Mouse (Mus musculus) right cerebral cortex, postnatal 25 days (tissue): ENCODE data around the gene Vps16.

Experiments used
- DNase-seq: peaks from one replicate; pipeline ENCODE4 v3.0.0; 2022

The Vps16 gene

DNA sequence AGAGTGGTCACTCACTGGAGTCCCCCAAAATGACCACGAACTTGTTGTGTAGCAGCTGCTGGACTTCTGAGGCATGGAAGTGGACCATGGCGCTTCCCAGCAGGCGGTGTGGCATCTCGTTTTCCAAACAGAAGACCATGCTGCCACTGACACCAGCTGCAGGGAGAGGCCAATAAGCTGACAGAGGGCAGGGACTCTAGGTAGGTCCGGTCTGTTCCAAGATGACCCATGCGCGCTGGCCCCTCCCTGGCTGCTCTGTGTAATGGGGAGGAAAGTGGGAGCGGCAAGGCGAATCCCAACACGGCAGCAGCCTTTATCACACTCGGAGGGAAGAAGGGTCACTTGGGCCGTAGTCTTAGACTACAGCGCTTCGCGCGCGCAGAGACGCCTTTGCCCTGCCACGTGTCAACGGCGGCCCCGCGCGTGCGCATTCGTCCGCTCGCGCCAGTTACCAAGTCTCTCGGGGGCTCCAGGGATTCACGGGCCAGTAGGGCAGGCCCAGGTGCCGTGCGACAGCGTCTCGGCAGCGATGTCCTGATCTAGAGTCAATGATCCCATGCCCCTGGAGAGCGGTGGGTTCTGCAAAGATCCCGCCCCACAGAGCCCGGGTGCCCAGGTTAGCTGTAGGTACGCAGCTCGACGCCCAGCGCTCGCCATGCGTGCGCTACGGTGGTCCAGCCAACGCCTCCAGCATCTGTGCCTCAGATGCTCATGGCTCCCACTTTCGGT is 578 bp upstream of the Vps16 start:
- no peak for DNase-seq

DNA sequence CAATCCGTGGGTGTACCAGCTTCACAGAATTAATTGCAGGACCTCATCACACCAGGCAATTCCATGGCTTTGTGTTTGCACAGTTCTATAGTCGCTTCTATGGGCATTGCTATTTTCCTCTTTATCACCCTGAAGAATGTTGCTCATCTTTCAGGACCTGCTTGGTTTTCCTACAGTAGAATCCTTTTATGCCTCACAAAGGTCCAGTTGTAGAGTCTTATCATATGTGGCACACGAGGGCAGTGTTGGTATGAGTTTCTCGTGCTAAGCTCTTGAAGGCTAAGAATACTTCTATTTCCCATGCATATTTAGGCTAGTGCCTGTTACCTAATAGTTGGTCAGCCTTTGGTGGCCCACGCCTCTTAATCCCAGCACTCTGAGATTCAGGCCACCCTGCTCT is 973 bp downstream of the Vps16 start:
- DNase-seq = no peak

DNA sequence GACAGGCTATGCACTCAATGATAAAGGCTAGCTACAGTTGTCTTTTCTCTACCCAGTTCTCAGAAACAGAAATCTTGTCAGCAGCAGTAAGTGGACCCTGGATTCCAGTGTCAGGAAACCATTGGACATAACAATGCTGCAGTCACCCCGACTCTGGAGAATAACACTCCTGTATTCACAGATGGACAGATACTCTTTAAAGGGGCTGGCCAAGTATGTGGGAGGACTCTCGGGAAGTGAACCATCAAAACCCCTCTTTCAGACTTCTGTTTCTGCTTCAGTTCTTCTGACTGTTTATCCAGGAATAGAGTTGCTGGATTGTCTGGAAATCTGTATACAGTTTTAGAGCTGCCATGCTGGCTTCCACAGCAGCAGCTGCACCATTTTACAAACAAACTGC is 5.7 kb downstream of the Vps16 start:
- DNase-seq = no peak

DNA sequence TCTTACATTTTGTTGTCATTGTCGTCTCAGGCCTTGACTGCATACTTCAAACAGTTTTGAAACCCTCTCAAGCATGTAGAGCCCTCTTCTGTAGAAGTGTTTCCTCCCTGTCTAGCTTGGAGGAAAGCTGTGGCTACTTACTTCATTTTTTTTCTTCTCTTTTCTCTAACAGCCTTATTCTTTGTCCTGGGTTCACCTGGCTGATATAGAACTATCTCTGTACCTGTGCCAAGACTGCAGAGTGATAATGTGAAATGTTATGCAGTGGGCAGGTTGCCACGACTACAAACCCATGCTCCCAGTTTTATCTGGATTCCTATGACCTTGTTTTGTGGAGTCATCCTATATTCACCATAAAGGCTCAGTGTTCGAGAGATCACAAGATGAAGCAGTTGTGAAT is 6.3 kb downstream of the Vps16 start:
- DNase-seq = no peak

DNA sequence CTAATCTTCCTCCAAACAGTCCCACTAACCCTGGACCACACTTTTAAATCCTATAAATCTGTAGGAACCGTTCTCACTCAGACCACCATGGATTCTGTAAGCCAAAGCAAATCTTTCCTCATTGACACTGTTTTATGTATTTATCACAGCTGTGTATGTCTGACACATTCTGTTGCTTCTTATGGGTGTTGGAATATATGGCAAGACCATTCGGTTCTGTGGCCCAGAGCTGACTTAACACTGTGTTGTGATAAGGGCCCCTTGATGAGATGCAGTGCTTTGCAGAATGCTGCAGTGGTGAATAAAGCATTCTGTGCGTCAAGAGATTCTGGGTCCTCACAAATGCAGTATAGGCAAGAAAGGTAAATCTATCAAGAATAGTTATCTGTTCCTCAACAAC is 8.0 kb downstream of the Vps16 start:
- DNase-seq = no peak

DNA sequence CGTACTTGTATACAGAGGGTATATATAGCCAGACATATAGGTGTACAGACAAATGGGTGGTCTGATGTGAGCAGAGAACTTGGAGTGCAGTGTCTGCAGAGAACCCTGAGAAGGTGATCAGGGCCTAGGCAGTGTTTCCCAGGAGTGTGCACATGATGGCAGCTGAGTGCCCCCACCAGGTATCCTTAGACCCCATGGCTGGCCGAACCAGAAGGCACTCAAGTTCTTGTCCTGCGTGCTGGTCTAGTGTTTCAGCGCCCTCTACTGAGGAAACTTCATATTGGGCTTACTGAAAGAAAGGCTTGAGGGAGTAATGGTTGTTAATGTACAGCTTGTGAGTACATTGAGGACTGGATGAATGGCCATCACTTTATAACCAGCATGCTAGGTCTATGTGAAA is 9.0 kb downstream of the Vps16 start:
- DNase-seq = peak; percentile 21

DNA sequence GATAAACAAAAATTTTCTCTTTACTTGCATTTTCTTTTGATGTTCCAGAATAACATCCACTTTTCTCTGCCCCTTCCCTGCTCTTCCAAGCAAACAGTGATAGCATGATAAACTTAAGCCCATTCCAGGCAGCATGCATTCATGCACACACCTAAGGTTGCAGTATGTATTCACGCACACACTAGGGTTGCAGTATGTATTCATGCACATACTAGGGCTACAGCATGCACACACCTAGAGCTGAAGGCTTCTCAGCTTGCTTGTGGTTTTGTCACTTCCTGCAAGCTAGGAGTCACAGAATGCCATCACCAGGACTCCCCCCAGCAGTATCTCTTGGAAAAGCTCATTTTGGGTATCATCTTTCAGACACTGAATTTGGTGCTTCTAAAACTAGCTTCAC is 12.6 kb downstream of the Vps16 start:
- no peak for DNase-seq

DNA sequence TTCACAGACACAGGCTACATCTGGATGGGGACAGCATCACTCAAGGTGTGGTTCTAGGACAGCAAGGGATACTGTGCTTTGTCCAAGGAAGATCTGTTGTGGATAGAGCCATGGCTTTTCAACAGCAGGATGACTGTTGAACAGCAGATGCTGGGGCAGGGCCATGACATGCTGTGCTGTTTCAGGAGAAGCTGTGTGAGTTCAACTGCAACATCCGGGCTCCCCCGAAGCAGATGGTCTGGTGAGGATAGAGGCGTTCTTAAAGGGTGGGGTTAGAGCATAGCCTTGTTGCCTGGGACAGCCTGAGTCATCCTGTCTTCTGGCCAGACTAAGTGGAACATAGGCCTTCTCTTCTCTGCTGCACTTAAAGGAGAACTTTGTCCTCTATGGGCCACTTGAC is 14.7 kb downstream of the Vps16 start:
- DNase-seq = no peak

DNA sequence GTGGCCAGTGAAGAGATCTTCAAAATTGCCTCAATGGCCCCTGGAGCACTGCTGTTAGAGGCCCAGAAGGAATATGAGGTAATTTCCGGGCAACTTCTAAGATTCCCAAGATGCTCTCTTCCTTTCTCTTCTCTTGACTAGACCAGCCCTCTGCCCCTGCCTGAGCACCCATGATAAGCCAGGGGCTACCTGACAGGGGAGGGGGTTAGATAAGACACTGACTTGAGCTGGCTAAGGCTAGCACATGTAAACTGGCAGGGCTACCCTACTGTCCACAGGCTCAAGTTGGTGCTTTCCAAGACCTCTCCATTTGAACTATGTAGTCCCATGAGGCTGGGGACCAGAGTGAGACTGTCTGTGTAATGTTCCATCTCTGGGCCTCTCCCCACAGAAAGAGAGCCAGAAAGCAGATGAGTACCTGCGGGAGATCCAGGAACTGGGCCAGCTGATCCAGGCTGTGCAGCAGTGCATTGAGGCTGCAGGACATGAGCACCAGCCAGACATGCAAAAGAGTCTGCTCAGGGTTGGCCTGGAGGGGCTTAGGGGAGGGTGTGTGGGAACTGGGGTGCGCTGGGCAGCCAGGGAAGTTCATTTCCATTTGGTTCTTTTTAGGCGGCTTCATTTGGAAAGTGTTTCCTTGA is 15.8 kb downstream of the Vps16 start:
- DNase-seq = no peak

DNA sequence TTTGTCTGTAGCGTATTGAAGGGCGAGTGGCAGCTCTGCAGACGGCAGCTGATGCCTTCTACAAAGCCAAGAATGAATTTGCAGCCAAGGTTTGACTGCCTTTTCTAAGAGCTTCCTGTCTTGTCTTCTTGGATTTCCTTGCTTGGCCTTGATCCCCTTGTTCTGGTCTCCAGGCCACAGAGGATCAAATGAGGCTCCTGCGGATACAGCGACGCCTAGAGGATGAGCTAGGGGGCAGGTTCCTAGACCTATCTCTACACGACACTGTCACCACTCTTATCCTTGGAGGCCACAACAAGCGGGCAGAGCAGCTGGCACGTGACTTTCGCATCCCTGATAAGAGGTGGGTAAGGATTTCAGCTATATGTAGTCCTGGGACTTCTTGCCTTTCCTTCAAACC is 18.0 kb downstream of the Vps16 start:
- no peak for DNase-seq

DNA sequence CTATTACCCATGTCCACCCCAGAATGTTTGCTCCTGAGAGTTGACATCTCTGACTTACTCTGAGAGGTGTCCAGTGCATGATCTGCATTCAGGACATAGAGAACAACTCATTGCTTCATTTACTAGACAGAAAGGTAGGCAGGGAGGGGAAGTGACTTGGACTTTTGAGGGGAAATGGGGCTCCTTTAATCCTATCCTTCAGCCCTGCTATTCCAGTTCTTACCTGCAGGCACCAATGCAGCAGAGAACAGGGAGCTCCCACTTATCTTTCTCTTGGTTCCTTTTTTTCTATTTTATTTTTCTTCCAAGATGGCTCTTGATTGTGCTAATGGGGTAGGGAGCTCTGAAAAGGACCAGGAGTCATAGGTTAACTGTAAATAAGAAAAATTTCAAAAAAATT is 24.3 kb downstream of the Vps16 start:
- no peak for DNase-seq

DNA sequence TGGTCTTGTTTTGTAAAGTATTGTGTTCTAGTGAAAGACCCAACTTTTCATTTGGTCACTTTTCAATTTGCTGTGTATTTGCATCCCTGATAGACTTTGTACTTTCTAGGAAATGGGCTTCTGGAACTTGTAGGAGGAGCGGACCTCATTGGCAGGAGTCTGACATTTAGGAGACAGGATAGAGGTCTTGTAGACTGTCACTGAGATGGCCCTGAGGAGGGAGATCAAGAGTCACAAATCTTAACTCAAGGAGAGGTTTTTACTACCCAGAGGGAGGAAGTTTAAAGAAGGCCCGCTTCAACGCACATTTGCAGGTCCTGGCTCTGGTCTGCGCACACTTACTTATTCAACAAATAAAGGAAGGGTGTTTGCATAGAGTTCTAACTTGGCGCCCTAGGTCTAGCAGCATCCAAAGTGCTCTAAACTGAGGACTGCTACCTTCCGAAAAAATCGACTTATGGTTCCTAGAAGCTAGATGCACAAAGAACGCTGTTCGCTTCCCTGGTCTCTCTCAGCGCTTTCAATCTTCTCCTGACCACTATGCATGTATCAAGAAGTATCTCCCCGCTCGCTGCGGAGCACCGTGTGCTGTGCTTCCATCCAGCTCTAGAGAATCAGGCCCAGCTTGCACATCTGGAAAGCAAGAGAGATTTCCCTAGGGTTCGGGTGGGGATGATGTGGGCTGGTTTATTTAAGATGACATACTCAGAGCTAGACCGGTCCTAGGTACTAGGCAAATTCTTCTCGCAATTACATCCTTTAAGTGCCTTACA is 25.1 kb downstream of the Vps16 start:
- no peak for DNase-seq

DNA sequence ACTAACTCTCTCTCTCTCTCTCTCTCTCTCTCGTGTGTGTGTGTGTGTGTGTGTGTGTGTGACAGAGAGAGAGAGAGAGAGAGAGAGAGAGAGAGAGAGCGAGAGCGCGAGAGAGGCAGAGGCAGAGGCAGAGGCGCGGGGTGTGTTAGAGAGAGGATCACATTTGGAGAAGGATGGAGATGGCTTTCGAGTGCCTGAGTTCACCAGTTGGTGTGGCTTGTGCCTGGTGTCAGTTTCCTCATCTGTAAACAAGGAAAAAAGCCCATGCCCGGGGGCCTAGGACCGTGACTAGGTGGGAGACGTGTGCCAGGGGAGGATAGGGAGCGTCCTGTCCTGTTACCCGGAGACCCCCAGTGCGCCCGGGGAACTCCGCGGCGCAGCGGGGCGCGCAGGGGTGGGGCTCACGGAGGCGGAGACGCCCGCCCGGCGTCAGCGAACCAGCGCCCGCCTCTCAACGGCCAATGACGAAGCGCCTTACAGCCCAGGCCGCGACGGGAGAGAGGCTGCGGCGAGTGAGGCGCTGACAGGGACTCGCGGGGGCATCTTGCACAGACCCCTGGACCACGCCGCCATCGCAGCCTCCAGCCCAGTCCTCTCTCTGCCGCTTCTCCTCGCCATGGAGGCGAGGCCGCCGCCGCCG is 25.8 kb downstream of the Vps16 start, which contains the start of gene Ptpra:
Gene Ptpra, plus strand, starts transcription at position 485 of the 640 bp plus-strand sequence.
- peak; percentile 94 for DNase-seq

DNA sequence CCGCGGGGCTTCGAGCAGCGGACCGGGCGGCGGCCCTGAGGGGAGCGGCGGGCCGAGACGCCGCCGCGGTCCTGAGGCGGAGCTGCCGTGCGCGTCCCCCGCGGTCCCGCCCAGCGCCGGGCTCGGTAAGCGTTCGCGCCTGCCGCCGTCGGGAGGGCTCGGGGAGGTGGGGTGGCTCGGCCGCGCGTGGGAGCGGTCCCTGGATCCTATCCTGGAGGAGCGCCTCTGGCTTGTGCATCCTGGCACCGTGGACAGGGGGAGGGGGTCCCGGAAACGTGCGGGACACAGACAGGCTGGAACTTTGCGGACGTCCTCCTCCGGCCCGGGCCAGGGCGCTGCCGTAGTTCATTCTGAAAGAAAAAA is 26.3 kb downstream of the Vps16 start:
- DNase-seq = peak; percentile 87

DNA sequence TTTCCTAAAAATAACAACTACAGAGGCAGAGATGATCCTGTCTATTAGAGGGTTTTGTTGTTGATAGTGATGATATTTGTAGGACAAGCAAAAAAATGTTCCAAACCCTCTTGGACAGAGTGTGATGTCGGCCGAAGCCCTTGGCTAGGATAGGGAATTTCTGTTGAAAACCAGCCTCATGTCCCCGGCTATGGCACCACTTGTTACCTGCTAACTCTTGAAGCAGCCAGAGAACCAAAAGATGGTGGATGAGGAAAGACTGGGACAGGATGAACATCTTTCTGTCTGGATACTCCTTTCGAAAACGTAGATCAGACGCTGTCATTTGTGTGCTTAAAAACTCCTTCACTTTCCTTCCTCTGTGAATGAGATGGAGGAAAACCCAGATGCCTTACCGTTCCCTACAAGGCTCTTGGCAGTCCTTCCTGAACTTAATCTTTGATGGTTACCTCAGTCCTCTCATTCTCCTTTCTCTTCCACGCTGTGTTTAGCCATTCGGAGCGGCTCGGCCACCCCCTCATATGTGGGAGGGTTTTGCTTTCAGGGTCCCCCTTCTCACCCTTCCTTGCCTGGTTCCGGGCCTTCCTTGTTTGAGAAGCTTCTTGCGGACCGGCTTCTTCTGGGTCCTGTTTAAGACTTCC is 27.1 kb downstream of the Vps16 start:
- no peak for DNase-seq

DNA sequence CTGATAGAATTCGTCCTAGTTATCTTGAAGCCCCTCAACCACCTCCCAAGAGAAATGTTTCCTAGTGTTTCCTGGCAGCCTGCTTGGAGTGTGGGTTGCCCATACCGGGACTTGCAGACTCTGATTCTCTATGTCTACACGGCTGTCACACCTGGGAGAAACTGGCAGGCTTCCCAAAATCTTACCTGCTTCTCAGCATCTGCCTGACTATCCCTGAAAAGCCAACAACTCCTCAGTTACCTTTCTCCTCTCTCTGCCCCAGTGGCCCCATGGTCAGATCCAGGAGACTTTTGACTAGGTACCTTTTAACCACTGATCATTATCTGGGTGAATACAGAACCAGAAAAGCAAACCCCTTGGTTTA is 27.6 kb downstream of the Vps16 start:
- no peak for DNase-seq

DNA sequence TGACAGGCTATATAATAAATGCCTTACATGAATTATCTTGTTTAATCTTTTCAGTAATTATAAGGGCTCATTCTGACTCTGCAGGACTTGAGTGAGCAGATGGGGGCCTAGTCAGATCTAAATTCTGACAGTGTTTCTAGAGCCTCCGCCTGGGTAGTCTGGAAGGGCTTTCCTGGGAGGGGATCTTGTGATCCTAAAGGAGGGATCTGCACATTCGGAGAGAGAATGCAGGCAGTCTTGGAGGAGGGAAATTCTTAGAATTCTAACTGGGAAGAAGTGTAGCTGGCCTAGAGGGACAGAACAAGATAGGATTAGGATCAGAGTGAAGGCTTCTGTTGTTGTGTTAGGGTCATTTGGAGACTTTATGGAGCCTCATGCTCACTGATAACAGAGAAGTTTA is 28.1 kb downstream of the Vps16 start:
- no peak for DNase-seq

DNA sequence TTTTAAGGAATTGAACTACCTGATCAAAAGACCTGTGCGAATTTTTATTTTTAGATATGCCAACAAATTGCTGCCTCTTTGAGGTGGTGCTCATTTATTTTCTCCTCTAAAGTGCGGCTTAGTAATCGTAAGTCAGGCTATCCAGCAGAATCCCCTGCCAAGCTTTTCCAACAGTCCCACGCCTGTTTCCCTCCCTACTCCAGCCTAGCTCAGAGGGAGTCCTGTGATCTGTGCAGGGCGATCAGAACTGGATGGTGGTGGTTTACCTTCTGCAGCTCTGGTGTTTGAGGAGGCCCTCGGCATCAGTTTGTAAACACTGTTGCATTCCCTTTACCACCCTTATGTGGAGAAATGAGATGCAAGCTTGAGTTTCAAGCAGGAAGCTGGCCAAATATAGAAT is 29.3 kb downstream of the Vps16 start:
- no peak for DNase-seq

DNA sequence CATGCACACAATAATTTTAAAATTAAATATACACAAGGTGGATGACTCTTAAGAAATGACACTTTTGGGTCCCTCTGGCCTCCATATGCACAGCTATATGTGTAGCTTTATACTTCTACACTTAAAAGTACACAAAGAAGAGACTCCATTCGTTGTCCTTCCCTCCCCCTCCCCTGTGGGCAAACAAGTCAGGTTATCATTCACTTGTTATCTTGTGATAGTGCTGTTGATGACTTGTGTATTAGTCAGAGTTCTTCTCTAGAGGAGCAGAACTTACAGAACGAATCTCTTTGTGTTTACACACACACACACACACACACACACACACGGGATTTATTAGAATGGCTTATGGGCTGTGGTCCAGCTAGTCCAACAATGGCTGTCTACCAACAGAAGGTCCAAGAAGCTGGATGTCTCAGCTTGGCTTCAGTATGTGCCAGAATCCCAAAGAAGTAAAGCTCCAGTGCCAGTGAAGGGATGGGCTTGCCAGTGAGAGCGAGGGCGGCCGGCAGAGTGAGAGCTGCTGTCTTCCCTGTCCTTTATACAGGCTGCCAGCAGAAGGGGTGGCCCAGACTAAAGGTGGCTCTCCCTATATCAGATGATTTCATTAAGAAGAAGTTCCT is 30.7 kb downstream of the Vps16 start:
- peak; percentile 38 for DNase-seq

DNA sequence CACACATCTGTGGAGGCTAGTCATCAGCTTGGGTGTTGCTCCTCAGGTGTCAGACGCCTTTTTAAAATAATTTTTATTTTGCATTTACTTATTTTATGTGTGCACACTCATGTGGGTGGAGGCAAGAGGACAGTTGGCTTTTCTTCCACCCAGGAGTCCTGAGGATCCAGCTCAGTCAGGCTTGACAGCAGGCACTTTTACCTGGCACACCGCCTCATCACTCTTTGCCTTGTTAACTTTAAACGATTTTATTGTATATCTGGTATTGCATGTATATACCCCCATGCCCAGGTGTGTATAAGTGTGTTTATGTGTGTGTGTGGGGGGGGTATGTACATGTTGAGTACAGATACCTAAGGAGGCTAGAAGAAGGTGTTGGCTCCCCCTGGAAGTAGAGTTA is 33.7 kb downstream of the Vps16 start:
- no peak for DNase-seq

DNA sequence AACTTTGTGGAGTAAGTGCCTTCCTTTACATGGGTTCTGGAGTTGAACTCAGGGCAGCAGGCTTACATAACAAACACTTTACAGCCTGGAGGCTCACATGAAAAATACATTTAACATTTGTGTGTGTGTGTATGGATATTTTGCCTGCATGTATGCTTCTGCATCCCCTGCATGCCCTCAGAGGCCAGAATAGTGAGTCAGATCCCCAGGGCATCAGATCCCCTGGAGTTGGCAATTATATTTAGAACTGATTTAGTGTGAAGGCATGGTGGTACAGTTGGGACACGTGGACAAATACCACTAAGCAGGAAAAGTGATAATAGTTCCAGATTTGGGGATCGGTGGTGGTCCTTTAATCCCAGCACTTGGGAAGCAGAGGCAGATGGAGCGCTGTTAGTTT is 35.4 kb downstream of the Vps16 start:
- DNase-seq = no peak

DNA sequence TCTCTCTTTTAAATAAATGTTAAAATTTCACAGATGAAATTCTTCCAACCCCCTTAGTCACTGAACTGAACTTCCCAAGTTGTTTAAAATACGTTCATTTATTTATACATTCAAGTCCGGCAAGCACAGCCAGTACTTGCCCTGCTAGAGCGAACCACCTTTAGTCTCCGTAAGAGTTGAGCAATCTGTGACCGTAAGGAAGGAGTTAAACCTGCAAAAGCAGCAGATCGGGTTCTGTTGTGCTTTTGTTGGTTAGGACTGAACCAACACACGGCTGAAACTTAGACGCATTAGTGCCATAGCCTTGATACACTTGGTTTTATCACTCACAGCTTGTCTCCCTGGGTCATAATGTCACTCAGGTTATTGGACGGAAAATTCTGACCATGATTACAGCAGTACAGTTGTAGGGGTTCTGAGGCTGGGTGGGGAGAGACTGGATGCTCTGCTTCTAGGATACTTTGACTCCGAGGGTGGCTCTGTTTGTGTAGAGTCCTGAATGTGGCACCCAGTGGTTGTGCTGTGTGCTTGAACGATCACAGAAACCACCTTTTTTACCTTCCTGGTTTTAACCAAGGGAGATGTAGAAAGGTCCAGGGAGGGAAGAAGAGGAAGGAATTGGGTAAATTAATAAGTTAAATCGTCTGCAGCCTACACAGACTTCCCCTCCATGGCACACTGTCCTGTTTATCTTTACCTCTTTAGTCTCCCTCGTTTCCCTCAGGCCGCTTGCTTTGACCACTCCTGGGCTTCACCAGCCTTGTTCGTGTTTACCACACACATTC is 37.3 kb downstream of the Vps16 start:
- no peak for DNase-seq
